Mouse (Mus musculus) cerebellum, adult 2 months (tissue): ENCODE results near the gene Tmem198.

Experiments used
- CTCF ChIP-seq: fragments of 200-500 bp; IDR thresholded peaks from 2 replicates; pipeline ENCODE4 v1.5.1; 2011; ENCODE audit warnings: low read depth, mild to moderate bottlenecking, control low read depth, low read length, moderate library complexity, borderline replicate concordance; ENCODE audit not compliant: insufficient read depth
- POLR2A ChIP-seq: fragments of 200-500 bp; IDR thresholded peaks from 2 replicates; pipeline ENCODE4 v1.6.1; 2011; ENCODE audit warnings: low read length, control low read depth, borderline replicate concordance; ENCODE audit not compliant: insufficient read depth

- no peak for TF ChIP-seq CTCF
- TF ChIP-seq POLR2A = no peak
Observed at GRCm38 (mm10) chr1:75503651-75503980, 24.3 kb downstream of the Tmem198 start.
